Mouse (Mus musculus) erythroblast, embryonic 14.5 days (primary cell): ENCODE results near the gene Fmo4.

Experiments used
- GATA1 ChIP-seq: IDR thresholded peaks from 2 replicates; pipeline ENCODE4 v1.6.1; 2012; ENCODE audit warnings: low read length, inconsistent platforms, mixed read lengths
- TAL1 ChIP-seq: IDR thresholded peaks from 3 replicates; pipeline ENCODE4 v1.6.1; 2012; ENCODE audit warnings: low read length, inconsistent platforms, mixed read lengths

DNA sequence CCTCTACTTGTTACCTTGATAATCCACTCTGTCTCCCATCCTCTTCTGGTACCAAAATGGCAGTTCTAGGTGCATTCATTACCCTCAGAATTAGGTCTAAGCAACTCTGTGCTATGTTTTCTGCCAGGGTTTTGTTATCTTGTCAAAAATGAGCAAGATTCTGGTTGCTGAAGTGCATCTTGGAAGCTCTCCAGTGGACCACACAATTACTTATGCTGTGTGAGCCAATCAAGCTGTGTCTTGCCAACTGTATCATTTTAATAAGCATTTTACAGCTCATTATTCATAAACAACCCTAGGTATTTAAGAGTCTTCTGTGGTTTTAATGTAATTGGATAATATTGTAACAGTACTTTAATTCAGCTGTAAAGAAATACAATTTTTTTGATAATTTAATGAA is 17.3 kb downstream of the Fmo4 start:
- TF ChIP-seq GATA1, result no peak
- no peak for TF ChIP-seq TAL1
